Mouse (Mus musculus) stomach, embryonic 14.5 days (tissue): ENCODE data around the gene Sost. TPM values are rescaled to one million over a fixed set of nuclear protein-coding genes. Genes with fewer than 3 reads are reported as not detected.

ENCODE experiments used
- ATAC-seq: fragments of 200-750 bp; cut with Nextera tagmentation; 2 replicates; pipeline ENCODE4 v1.8.0; 2017; ENCODE audit warnings: low read depth, moderate TSS enrichment; ENCODE audit not compliant: insufficient number of reproducible peaks, insufficient read depth, low FRiP score
- H3K27ac ChIP-seq: fragments of 300-500 bp; sonication (generic); 2 replicates; pipeline ENCODE4 v1.5.1; 2014; ENCODE audit warnings: mild to moderate bottlenecking, low read length, moderate library complexity, mixed read lengths
- H3K27me3 ChIP-seq: fragments of 300-500 bp; sonication (generic); 2 replicates; pipeline ENCODE4 v1.6.1; 2014; ENCODE audit warnings: low read length, control low read depth, mixed read lengths; ENCODE audit not compliant: control insufficient read depth, insufficient read depth
- H3K36me3 ChIP-seq: fragments of 300-500 bp; sonication (generic); 2 replicates; pipeline ENCODE4 v1.6.1; 2014; ENCODE audit warnings: mild to moderate bottlenecking, control low read depth, low read length, moderate library complexity, mixed read lengths; ENCODE audit not compliant: control insufficient read depth, insufficient read depth
- H3K4me1 ChIP-seq: fragments of 300-500 bp; sonication (generic); 2 replicates; pipeline ENCODE4 v1.6.1; 2014; ENCODE audit warnings: low read length, control low read depth, mixed read lengths; ENCODE audit not compliant: control insufficient read depth, insufficient read depth
- H3K4me2 ChIP-seq: fragments of 300-500 bp; sonication (generic); replicated peaks from 2 replicates; pipeline ENCODE4 v1.6.1; 2014; ENCODE audit warnings: low read depth, low read length, control low read depth
- H3K4me3 ChIP-seq: fragments of 300-500 bp; sonication (generic); 2 replicates; pipeline ENCODE4 v1.5.1; 2014; ENCODE audit warnings: low read depth, low read length, control low read depth
- H3K9ac ChIP-seq: fragments of 300-500 bp; sonication (generic); replicated peaks from 2 replicates; pipeline ENCODE4 v1.6.1; 2014; ENCODE audit warnings: low read depth, mild to moderate bottlenecking, control low read depth, low read length, moderate library complexity, mixed read lengths
- H3K9me3 ChIP-seq: fragments of 300-500 bp; sonication (generic); 2 replicates; pipeline ENCODE4 v1.6.1; 2016; ENCODE audit warnings: low read depth, low read length, control low read depth; ENCODE audit not compliant: control insufficient read depth
- whole genome bisulfite sequencing: fragments of 180-500 bp; shearing (Covaris S2); extraction: QIAGEN DNeasy Blood & Tissue Kit; methylation state at CpG from one replicate; pipeline ENCODE4 v1.1.7; 2014; 5-methylcytosine and 5-hydroxymethylcytosine counted together
- polyA plus RNA-seq: library from polyadenylated mRNA; unstranded; fragments of >200 nt; fragmentation: Nextera tagmentation; extraction: Ambion mirVana; gene quantifications from 2 replicates; pipeline ENCODE4 v1.2.1, GENCODE M21; 2014

Sost gene
- polyA plus RNA-seq, 1 experiment from 2014 or later, result not detected

DNA sequence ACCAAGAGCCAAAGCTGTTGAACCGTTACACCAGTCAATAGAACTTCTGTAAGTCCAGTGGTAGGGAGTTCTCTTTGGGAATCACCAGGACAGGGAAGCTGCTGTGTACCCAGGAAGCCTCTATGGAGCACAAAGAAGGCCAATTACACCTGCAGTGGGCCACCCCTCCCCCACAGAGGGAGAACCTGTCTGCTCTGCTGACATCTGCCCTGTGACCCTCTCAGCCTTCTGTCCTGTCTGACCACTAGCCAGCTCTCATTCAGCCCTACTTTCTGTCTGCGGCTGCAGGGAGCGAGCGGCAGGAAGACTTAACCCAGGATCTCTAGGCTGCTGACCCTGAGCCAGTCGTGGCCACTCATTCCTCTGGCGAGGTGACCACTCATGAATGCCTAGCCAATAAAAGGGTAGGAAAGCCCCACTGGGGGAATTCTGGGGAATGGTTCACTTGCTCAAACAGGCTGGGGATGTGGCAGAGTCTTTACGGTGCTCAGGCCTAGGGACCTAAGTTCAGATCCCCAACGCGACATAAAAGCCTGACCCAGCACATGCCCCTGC is 13.9 kb upstream of the Sost start:
- Histone ChIP-seq H3K27ac (no peak overlapping the region), H3K4me3 (no peak overlapping the region), H3K9me3 (no peaks in the 10 kb centered on the region), H3K4me2 (no peak overlapping the region), H3K9ac (no peak overlapping the region), H3K4me1 (no peaks in the 10 kb centered on the region), H3K27me3 (no peaks in the 10 kb centered on the region), H3K36me3 (no peaks in the 10 kb centered on the region)
- 77% methylated on average over 9 of the region's 9 CpGs for WGBS
- ATAC-seq, result no peak

DNA sequence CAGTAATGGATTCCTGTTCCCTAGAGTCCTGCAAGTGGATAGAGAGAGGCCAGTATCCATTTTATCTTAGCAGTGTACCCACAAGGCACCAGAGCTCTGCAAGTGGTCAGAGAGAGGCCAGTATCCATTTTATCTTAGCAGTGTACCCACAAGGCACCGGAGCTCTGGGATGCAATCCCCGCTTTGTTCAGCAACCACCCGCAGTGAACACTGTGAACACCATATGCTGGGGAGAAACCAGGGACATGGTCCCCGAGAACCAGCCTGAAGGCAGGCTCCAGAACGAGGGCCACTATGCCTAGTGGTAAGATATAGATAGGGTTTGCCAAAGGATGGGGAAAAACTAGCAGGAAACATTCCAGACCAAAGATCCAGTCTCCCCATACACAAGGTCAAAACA is 12.3 kb upstream of the Sost start:
- ATAC-seq, result no peak
- Histone ChIP-seq H3K4me2 (no peak overlapping the region), H3K27me3 (no peaks in the 10 kb centered on the region), H3K9ac (no peak overlapping the region), H3K36me3 (no peaks in the 10 kb centered on the region), H3K4me3 (no peak overlapping the region), H3K27ac (no peak overlapping the region), H3K9me3 (no peaks in the 10 kb centered on the region), H3K4me1 (no peaks in the 10 kb centered on the region)
- 93% methylated on average over 5 of the region's 5 CpGs for WGBS

DNA sequence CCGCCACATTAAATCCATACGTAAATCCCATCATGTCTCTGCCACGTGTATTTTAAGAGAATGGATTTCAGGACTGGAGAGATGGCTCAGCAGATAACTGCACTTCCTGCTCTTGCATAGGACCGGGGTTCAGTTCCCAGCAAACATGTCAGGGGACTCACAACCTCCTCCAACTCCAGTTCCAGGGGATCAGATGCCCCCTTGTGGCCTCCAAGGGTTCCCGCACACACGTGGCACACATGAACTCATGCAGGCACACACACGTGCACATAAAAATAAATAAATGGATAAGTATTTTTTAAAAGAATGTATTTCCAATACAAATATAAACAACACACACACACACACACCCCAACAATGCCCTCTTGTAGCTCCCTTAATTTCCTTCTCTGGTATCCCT is 10.1 kb upstream of the Sost start:
- ATAC-seq, result no peak
- H3K9me3 ChIP-seq, result no peaks in the 10 kb centered on the region
- no peak overlapping the region for H3K9ac ChIP-seq
- H3K4me1 ChIP-seq, result no peaks in the 10 kb centered on the region
- no peak overlapping the region for H3K27ac ChIP-seq
- no peak overlapping the region for H3K4me2 ChIP-seq
- no peaks in the 10 kb centered on the region for H3K27me3 ChIP-seq
- H3K4me3 ChIP-seq, result no peak overlapping the region
- 94% methylated on average over 7 of the region's 7 CpGs for WGBS
- H3K36me3 ChIP-seq, result no peaks in the 10 kb centered on the region; the same call in 1 of the 2 replicates

DNA sequence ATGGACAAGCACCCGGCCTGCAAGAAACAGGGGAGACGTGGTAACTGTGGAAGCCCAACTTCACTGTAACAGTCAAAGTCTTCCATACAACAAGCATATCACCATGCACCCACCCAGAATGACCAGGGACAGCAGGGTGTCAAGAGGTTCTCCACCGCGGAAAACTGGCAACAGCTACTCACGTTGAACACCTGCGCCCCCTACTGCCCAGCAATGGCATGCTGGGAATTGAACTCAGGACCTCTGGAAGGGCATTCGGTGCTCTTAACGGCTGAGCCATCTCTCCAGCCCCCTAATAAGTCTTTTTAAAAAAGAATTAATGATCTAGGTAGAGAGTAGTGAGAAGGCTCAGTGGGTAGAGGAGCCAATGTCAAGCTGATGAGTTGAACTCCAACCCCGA is 8.1 kb upstream of the Sost start:
- Histone ChIP-seq H3K27ac (no peak overlapping the region), H3K4me2 (no peak overlapping the region), H3K27me3 (no peaks in the 10 kb centered on the region), H3K4me1 (no peaks in the 10 kb centered on the region), H3K4me3 (no peak overlapping the region), H3K9ac (no peak overlapping the region), H3K9me3 (no peaks in the 10 kb centered on the region), H3K36me3 (no peaks in the 10 kb centered on the region; the same call in 1 of the 2 replicates)
- ATAC-seq, result no peak
- 54% methylated on average over 9 of the region's 9 CpGs for WGBS

DNA sequence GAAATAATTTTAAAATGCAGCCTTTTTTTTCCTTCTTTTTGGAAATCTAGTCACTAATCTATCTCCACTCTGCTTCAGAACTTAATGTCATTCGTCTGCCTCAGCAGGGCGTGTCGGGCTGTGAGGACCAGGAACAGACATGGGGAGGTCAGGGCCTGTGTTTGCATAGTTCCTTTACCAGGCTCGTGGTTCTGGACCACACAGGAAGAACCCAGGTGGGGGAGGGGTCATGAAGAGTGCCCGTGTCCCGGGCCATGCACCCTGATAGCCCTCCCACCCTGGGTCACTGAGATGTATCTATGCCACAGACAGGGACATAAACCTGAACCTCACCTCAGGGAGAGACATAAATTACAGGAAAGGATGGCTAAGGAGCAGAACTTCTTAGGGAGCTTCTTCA is 7.4 kb upstream of the Sost start:
- 24% methylated on average over 6 of the region's 6 CpGs for WGBS
- no peak overlapping the region for H3K27ac ChIP-seq
- no peaks in the 10 kb centered on the region for H3K4me1 ChIP-seq
- no peaks in the 10 kb centered on the region for H3K9me3 ChIP-seq
- H3K4me2 ChIP-seq, result no peak overlapping the region
- H3K4me3 ChIP-seq, result no peak overlapping the region
- no peaks in the 10 kb centered on the region; the same call in 1 of the 2 replicates for H3K36me3 ChIP-seq
- no peaks in the 10 kb centered on the region for H3K27me3 ChIP-seq
- no peak for ATAC-seq
- H3K9ac ChIP-seq, result no peak overlapping the region

DNA sequence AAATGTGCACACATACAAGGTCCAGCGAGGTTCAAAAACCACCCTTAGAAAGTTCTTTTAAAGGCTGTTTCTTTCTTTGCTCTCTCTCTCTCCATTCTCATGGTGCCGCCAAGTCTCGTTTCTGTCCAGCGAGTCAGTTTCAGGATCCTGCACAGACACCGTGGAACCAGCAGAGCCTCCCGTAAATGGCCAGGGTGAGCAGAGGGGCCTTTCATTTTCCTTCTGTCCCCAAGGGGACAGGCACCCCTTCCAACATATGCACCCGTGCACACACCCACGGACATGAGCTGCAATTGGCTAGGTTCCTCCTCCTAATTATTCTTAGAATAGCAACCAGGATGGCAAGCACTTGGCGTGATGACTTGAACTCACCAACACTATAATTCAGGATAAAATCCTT is 6.7 kb upstream of the Sost start:
- Histone ChIP-seq H3K27ac (no peak overlapping the region), H3K4me2 (no peak overlapping the region), H3K27me3 (no peaks in the 10 kb centered on the region), H3K36me3 (no peaks in the 10 kb centered on the region; the same call in 1 of the 2 replicates), H3K4me1 (peaks cover 3% of the 10 kb centered on the region; the same call in 1 of the 2 replicates), H3K4me3 (no peak overlapping the region), H3K9ac (no peak overlapping the region), H3K9me3 (no peaks in the 10 kb centered on the region)
- no peak for ATAC-seq
- WGBS, result 82% methylated on average over 9 of the region's 9 CpGs

DNA sequence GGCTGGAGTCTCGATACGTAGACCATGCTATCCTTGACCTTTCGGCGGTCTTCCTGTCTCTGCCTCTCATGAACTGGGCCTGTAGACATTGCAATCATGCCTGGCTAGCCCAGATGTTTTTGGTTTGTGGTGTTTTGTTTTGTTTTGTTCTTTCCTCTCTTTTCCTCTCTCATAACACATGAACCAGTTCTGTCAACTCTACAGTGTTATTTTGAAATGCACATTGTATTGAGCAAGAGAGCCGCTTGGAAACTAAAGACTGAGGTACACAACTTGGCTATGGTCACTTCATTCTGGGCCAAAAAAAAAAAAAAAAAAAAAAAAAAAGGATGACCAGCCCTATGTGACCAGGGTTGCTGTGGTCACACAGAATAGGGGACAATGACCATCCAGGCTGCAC is 5.8 kb upstream of the Sost start:
- Histone ChIP-seq H3K27me3 (no peaks in the 10 kb centered on the region), H3K4me3 (no peak overlapping the region), H3K4me2 (no peak overlapping the region), H3K27ac (no peak overlapping the region), H3K36me3 (no peaks in the 10 kb centered on the region; the same call in 1 of the 2 replicates), H3K9me3 (no peaks in the 10 kb centered on the region), H3K9ac (no peak overlapping the region), H3K4me1 (peaks cover 5% of the 10 kb centered on the region; the same call in 1 of the 2 replicates)
- WGBS, result 90% methylated on average over 5 of the region's 5 CpGs
- ATAC-seq, result no peak

DNA sequence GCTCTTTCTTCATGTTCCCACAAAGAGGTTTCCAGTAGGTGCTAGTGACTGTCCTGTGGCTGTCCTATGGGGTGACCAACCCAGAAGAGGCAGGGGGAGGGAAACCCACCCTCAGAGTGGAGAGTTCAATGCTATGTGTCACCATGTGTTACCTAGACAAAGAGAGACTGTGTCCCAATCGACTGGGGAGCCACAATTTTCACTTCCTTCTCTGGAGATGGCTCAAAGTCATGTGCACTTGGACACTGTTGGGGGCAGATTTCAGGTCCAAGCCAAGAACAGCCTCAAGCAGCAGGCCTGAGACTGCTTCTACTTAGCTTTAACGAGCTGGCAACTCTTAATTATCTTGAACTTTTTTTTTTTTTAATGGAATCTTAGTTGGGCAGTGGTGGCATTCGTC is 5.3 kb upstream of the Sost start:
- Histone ChIP-seq H3K36me3 (no peaks in the 10 kb centered on the region; the same call in 1 of the 2 replicates), H3K27ac (no peak overlapping the region), H3K4me3 (no peak overlapping the region), H3K4me2 (no peak overlapping the region), H3K9ac (no peak overlapping the region), H3K9me3 (no peaks in the 10 kb centered on the region), H3K4me1 (peaks cover 5% of the 10 kb centered on the region; the same call in 1 of the 2 replicates), H3K27me3 (no peaks in the 10 kb centered on the region)
- ATAC-seq, result no peak
- 85% methylated on average over 3 of the region's 3 CpGs for WGBS

DNA sequence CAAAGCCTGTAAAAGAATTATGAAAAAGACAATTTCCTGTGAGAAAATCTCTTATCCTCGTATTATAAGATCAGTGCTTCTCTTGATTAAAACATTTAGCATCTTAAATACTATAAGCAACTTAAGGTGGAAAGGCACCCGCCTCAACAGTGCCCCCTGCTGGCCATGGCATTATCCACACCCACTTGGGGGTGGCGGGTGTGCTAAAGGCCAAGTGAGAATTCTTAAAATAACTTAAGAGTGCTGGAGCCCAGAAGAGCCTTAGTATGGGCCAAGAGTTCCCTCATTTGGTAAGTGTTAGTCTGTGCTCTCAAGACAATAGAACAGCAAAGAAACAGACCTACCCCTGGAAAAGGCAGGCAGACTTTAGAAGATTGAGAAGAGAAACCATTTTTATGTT is 4.6 kb upstream of the Sost start:
- no peak overlapping the region for H3K27ac ChIP-seq
- no peaks in the 10 kb centered on the region; the same call in 1 of the 2 replicates for H3K36me3 ChIP-seq
- no peak overlapping the region for H3K4me2 ChIP-seq
- no peak overlapping the region for H3K9ac ChIP-seq
- 47% methylated on average over 3 of the region's 3 CpGs for WGBS
- H3K9me3 ChIP-seq, result no peaks in the 10 kb centered on the region
- no peak overlapping the region for H3K4me3 ChIP-seq
- no peak for ATAC-seq
- H3K27me3 ChIP-seq, result 0 out of 2 replicates have a peak, but pooled peaks cover 1% of the 10 kb centered on the region
- peaks cover 5% of the 10 kb centered on the region; the same call in 1 of the 2 replicates for H3K4me1 ChIP-seq
